Mouse (Mus musculus) fat pad, adult 2 months (tissue): ENCODE data around the gene Fxyd4.

Experiments used
- DNase-seq: peaks from one replicate; pipeline ENCODE4 v3.0.0-alpha.2; 2011; ENCODE audit warnings: low read depth, low spot score; ENCODE audit errors: extremely low read depth

Gene Fxyd4

GRCm38 (mm10) chr6:117893435-117893834, 44.1 kb downstream of the Fxyd4 start:
- DNase-seq: no peak

GRCm38 (mm10) chr6:117892386-117892785, 45.1 kb downstream of the Fxyd4 start:
- no peak for DNase-seq

- DNase-seq: no peak
Measured at GRCm38 (mm10) chr6:117891369-117892160, 45.9 kb downstream of the Fxyd4 start.

GRCm38 (mm10) chr6:117890257-117890656, 47.2 kb downstream of the Fxyd4 start:
- no peak for DNase-seq

GRCm38 (mm10) chr6:117888642-117889096, 48.8 kb downstream of the Fxyd4 start:
- no peak for DNase-seq

- DNase-seq: no peak
Measured at GRCm38 (mm10) chr6:117888032-117888431, 49.5 kb downstream of the Fxyd4 start.

- DNase-seq: no peak
Measured at GRCm38 (mm10) chr6:117885943-117886342, 51.5 kb downstream of the Fxyd4 start.
